Comparison of ENCODE assay signal across 8 mouse cellular contexts in genomic region chr1:83736428-83737117, GRCm38 (mm10).
DNase-seq lines count a peak whose midpoint lies in the region; ATAC-seq lines count a peak whose summit lies in the region.

No protein-coding gene starts in this region.

- H3K4me2 ChIP-seq in neural tube, embryonic 11.5 days (ENCODE audit: low read depth): no peak overlapping the region
- H3K4me2 ChIP-seq in heart, embryonic 11.5 days: no peak overlapping the region

- no peak overlapping the region for H3K27ac ChIP-seq in neural tube, embryonic 11.5 days (ENCODE audit: low read depth, low read length)
- H3K27ac ChIP-seq in heart, embryonic 11.5 days (ENCODE audit: low read depth, low read length): no peak overlapping the region

- no peak overlapping the region for H3K9ac ChIP-seq in neural tube, embryonic 11.5 days (ENCODE audit: low read length)
- no peak overlapping the region for H3K9ac ChIP-seq in heart, embryonic 11.5 days (ENCODE audit: low read depth, low read length)

- no peaks in the 10 kb centered on the region for H3K36me3 ChIP-seq in neural tube, embryonic 11.5 days (ENCODE audit: control insufficient read depth, insufficient read depth, low read length)
- no peaks in the 10 kb centered on the region for H3K36me3 ChIP-seq in heart, embryonic 11.5 days (ENCODE audit: control insufficient read depth, insufficient read depth, low read length)

- WGBS in neural tube, embryonic 11.5 days: 53% methylated on average over 2 of the region's 2 CpGs
- WGBS in heart, embryonic 11.5 days (ENCODE audit: insufficient replicate concordance): 40% methylated on average over 2 of the region's 2 CpGs

- no peaks in the 10 kb centered on the region for H3K9me3 ChIP-seq in neural tube, embryonic 11.5 days (ENCODE audit: control insufficient read depth, low read length)
- no peaks in the 10 kb centered on the region for H3K9me3 ChIP-seq in heart, embryonic 11.5 days (replicated peaks; ENCODE audit: control insufficient read depth, low read length)

- no peak overlapping the region for H3K4me3 ChIP-seq in neural tube, embryonic 11.5 days (ENCODE audit: low read depth, low read length)
- no peak overlapping the region for H3K4me3 ChIP-seq in heart, embryonic 11.5 days (ENCODE audit: low read depth, low read length)

- intact Hi-C loops in left cerebral cortex, postnatal 10 days (cut with DNase I): no loop called here

- H3K4me1 ChIP-seq in neural tube, embryonic 11.5 days (ENCODE audit: control insufficient read depth, insufficient read depth, low read length): no peaks in the 10 kb centered on the region
- no peaks in the 10 kb centered on the region for H3K4me1 ChIP-seq in heart, embryonic 11.5 days (ENCODE audit: control insufficient read depth, insufficient read depth, low read length)

- peak; percentile 28 for DNase-seq in adrenal gland, postnatal 14 days
- no peak for DNase-seq in adrenal gland, adult 8-10 months
- DNase-seq in neural tube, embryonic 11.5 days (ENCODE audit: low spot score): peak; percentile 25
- DNase-seq in neural tube, embryonic 10.5 days (ENCODE audit: extremely low spot score, low spot score): no peak
- peak; percentile 14 to 35 for DNase-seq in left cerebral cortex, postnatal 10 days (ENCODE audit: extremely low spot score in 1 of 2, low spot score in 2 of 2)
- DNase-seq in right cerebral cortex, postnatal 10 days (ENCODE audit: low spot score in 2 of 2): peak; percentile 41 to 53
- no peak for DNase-seq in T-cell, adult 2 months (ENCODE audit: low spot score)

- no peak; the same call in 1 of the 2 replicates for ATAC-seq in neural tube, embryonic 11.5 days (ENCODE audit: insufficient read depth, low FRiP score, low TSS enrichment)
- no peak for ATAC-seq in heart, embryonic 11.5 days (replicated peaks; ENCODE audit: insufficient number of reproducible peaks, low FRiP score, low TSS enrichment)

- H3K27me3 ChIP-seq in neural tube, embryonic 11.5 days (ENCODE audit: control insufficient read depth, insufficient read depth, low read length): no peaks in the 10 kb centered on the region
- no peaks in the 10 kb centered on the region for H3K27me3 ChIP-seq in heart, embryonic 11.5 days (ENCODE audit: control insufficient read depth, insufficient read depth, low read length)

Comparison
In these comparisons a context has a peak if more than half of its experiments do, and no peak if none do; other contexts are left out.
1. DNase-seq: peak in adrenal gland, postnatal 14 days (single experiment), neural tube, embryonic 11.5 days (single experiment), left cerebral cortex, postnatal 10 days (2 of 2) and right cerebral cortex, postnatal 10 days (2 of 2); none in adrenal gland, adult 8-10 months (single experiment), neural tube, embryonic 10.5 days (single experiment) and T-cell, adult 2 months (single experiment).